In genomic region chr8:91708661-91709060, GRCm38 (mm10) we compare ENCODE assay signal across 23 mouse cellular contexts.
A peak's percentile ranks its signal among the peaks of the same experiment; 100 is the strongest.
DNase-seq lines count a peak whose midpoint lies in the region; ATAC-seq and TF ChIP-seq lines count a peak whose summit lies in the region.
"Had no signal": no experiment of that assay in that cellular context is flagged by ENCODE, and none has a peak within 500 bp of the region (broad histone marks: within the 10 kb centered on the region; RNA-seq: fewer than 3 reads in every experiment).

No protein-coding gene starts in this region.

- H3K4me2 ChIP-seq in forebrain, embryonic 13.5 days: no peak overlapping the region
- no peak overlapping the region for H3K4me2 ChIP-seq in forebrain, embryonic 12.5 days
- H3K4me2 ChIP-seq in hindbrain, embryonic 12.5 days (replicated peaks): no peak overlapping the region
- no peak overlapping the region for H3K4me2 ChIP-seq in hindbrain, embryonic 14.5 days (replicated peaks)
- H3K4me2 ChIP-seq in midbrain, embryonic 14.5 days (ENCODE audit: low read length): no peak overlapping the region
- no peak overlapping the region for H3K4me2 ChIP-seq in midbrain, postnatal 0 days (ENCODE audit: low read depth, low read length, poor library complexity, severe bottlenecking)
- H3K4me2 ChIP-seq: embryonic facial prominence, embryonic 15.5 days; heart, embryonic 13.5 days; hindbrain, embryonic 13.5 days had no signal

- 11% methylated on average over 7 of the region's 7 CpGs for WGBS in forebrain, embryonic 13.5 days
- 21% methylated on average over 7 of the region's 7 CpGs for WGBS in forebrain, embryonic 12.5 days
- 36% methylated on average over 7 of the region's 7 CpGs for WGBS in hindbrain, embryonic 12.5 days
- 21% methylated on average over 7 of the region's 7 CpGs for WGBS in hindbrain, embryonic 14.5 days
- 10% methylated on average over 7 of the region's 7 CpGs for WGBS in midbrain, embryonic 14.5 days
- WGBS in midbrain, postnatal 0 days: 29% methylated on average over 7 of the region's 7 CpGs

- DNase-seq in hindbrain, embryonic 14.5 days (ENCODE audit: low spot score): no peak
- peak; percentile 45 for DNase-seq in midbrain, embryonic 14.5 days
- no peak for DNase-seq in midbrain, postnatal 0 days (ENCODE audit: low spot score)
- peak; percentile 91 for DNase-seq in retina, postnatal 1 day
- DNase-seq in layer of hippocampus, postnatal 10 days (ENCODE audit: low spot score in 2 of 2): no peak
- DNase-seq: adrenal gland, postnatal 14 days; B cell, adult 2 months; cerebellum, adult 18-20 months; embryo, embryonic 11 days; gastrocnemius, adult 2 months; gastrocnemius, postnatal 25 days; heart, postnatal 36 days had no signal

- H3K36me3 ChIP-seq in forebrain, embryonic 13.5 days (ENCODE audit: poor library complexity, severe bottlenecking): no peaks in the 10 kb centered on the region
- H3K36me3 ChIP-seq in forebrain, embryonic 12.5 days (replicated peaks): no peaks in the 10 kb centered on the region
- no peaks in the 10 kb centered on the region for H3K36me3 ChIP-seq in hindbrain, embryonic 12.5 days
- H3K36me3 ChIP-seq in hindbrain, embryonic 14.5 days (replicated peaks; ENCODE audit: control insufficient read depth, insufficient read depth): no peaks in the 10 kb centered on the region
- no peaks in the 10 kb centered on the region for H3K36me3 ChIP-seq in midbrain, embryonic 14.5 days (ENCODE audit: control insufficient read depth, insufficient read depth, low read length)
- H3K36me3 ChIP-seq in midbrain, postnatal 0 days (ENCODE audit: insufficient read depth, low read length): no peaks in the 10 kb centered on the region
- H3K36me3 ChIP-seq: embryonic facial prominence, embryonic 15.5 days; G1E; heart, embryonic 13.5 days; hindbrain, embryonic 13.5 days had no signal

- no peak overlapping the region for H3K9ac ChIP-seq in forebrain, embryonic 13.5 days
- H3K9ac ChIP-seq in forebrain, embryonic 12.5 days: no peak overlapping the region
- H3K9ac ChIP-seq in hindbrain, embryonic 12.5 days: no peak overlapping the region
- no peak overlapping the region for H3K9ac ChIP-seq in hindbrain, embryonic 14.5 days
- no peak overlapping the region for H3K9ac ChIP-seq in midbrain, embryonic 14.5 days (replicated peaks; ENCODE audit: low read length)
- no peak overlapping the region for H3K9ac ChIP-seq in midbrain, postnatal 0 days (replicated peaks; ENCODE audit: low read length, poor library complexity, severe bottlenecking)
- H3K9ac ChIP-seq: embryonic facial prominence, embryonic 15.5 days; heart, embryonic 13.5 days; hindbrain, embryonic 13.5 days had no signal

- H3K4me3 ChIP-seq in forebrain, embryonic 13.5 days: no peak overlapping the region
- no peak overlapping the region for H3K4me3 ChIP-seq in forebrain, embryonic 12.5 days (replicated peaks)
- H3K4me3 ChIP-seq in hindbrain, embryonic 12.5 days: no peak overlapping the region
- H3K4me3 ChIP-seq in hindbrain, embryonic 14.5 days (replicated peaks; ENCODE audit: low read length): no peak overlapping the region
- no peak overlapping the region for H3K4me3 ChIP-seq in midbrain, embryonic 14.5 days (replicated peaks; ENCODE audit: low read depth, low read length)
- H3K4me3 ChIP-seq in midbrain, postnatal 0 days (ENCODE audit: low read depth, low read length): no peak overlapping the region
- H3K4me3 ChIP-seq: embryonic facial prominence, embryonic 15.5 days; erythroblast, embryonic 14.5 days; gastrocnemius, adult 2 months; heart, embryonic 13.5 days; hindbrain, embryonic 13.5 days had no signal

- ATAC-seq in forebrain, embryonic 13.5 days: peak; percentile 19; the same call in 1 of the 2 replicates
- ATAC-seq in forebrain, embryonic 12.5 days (ENCODE audit: low FRiP score): no peak
- ATAC-seq in hindbrain, embryonic 12.5 days (ENCODE audit: low FRiP score): 0 out of 2 replicates have a peak, but pooled peaks have one; percentile 29
- no peak for ATAC-seq in hindbrain, embryonic 14.5 days (ENCODE audit: low FRiP score)
- ATAC-seq in midbrain, embryonic 14.5 days (ENCODE audit: low FRiP score, low TSS enrichment): no peak
- no peak for ATAC-seq in midbrain, postnatal 0 days (ENCODE audit: low FRiP score)
- ATAC-seq: activated CD4-positive, CD25-positive, alpha-beta regulatory T cell, adult 4 months; CD4-positive, CD25-positive, alpha-beta regulatory T cell, adult 4 months; intestine, embryonic 16.5 days had no signal

- peaks cover 46% of the 10 kb centered on the region for H3K4me1 ChIP-seq in forebrain, embryonic 13.5 days
- H3K4me1 ChIP-seq in forebrain, embryonic 12.5 days: peaks cover 49% of the 10 kb centered on the region
- H3K4me1 ChIP-seq in hindbrain, embryonic 12.5 days: peaks cover 47% of the 10 kb centered on the region
- peaks cover 44% of the 10 kb centered on the region for H3K4me1 ChIP-seq in hindbrain, embryonic 14.5 days (replicated peaks; ENCODE audit: control insufficient read depth, insufficient read depth, low read length)
- H3K4me1 ChIP-seq in midbrain, embryonic 14.5 days (ENCODE audit: control insufficient read depth, insufficient read depth, low read length): peaks cover 46% of the 10 kb centered on the region
- H3K4me1 ChIP-seq in midbrain, postnatal 0 days (ENCODE audit: insufficient read depth, low read length): peaks cover 7% of the 10 kb centered on the region; the same call in 1 of the 2 replicates

- peaks cover 43% of the 10 kb centered on the region for H3K27me3 ChIP-seq in forebrain, embryonic 13.5 days
- H3K27me3 ChIP-seq in forebrain, embryonic 12.5 days: peaks cover 58% of the 10 kb centered on the region
- H3K27me3 ChIP-seq in hindbrain, embryonic 12.5 days: no peaks in the 10 kb centered on the region
- H3K27me3 ChIP-seq in hindbrain, embryonic 14.5 days (ENCODE audit: control insufficient read depth, insufficient read depth, low read length): no peaks in the 10 kb centered on the region
- no peaks in the 10 kb centered on the region; the same call in 1 of the 2 replicates for H3K27me3 ChIP-seq in midbrain, embryonic 14.5 days (ENCODE audit: control insufficient read depth, insufficient read depth, low read length)
- no peaks in the 10 kb centered on the region for H3K27me3 ChIP-seq in midbrain, postnatal 0 days (ENCODE audit: insufficient read depth, low read length)

- no peak overlapping the region for H3K27ac ChIP-seq in forebrain, embryonic 13.5 days
- no peak overlapping the region for H3K27ac ChIP-seq in forebrain, embryonic 12.5 days
- H3K27ac ChIP-seq in hindbrain, embryonic 12.5 days: no peak overlapping the region
- H3K27ac ChIP-seq in hindbrain, embryonic 14.5 days: no peak overlapping the region
- no peak overlapping the region; the same call in 1 of the 2 replicates for H3K27ac ChIP-seq in midbrain, embryonic 14.5 days (replicated peaks; ENCODE audit: low read depth, low read length)
- no peak overlapping the region for H3K27ac ChIP-seq in midbrain, postnatal 0 days (ENCODE audit: low read depth, low read length)
- H3K27ac ChIP-seq: embryonic facial prominence, embryonic 15.5 days; gastrocnemius, adult 2 months; heart, embryonic 13.5 days; hindbrain, embryonic 13.5 days had no signal

- no peaks in the 10 kb centered on the region for H3K9me3 ChIP-seq in forebrain, embryonic 13.5 days (replicated peaks)
- H3K9me3 ChIP-seq in forebrain, embryonic 12.5 days: no peaks in the 10 kb centered on the region
- H3K9me3 ChIP-seq in hindbrain, embryonic 12.5 days (replicated peaks): no peaks in the 10 kb centered on the region
- no peaks in the 10 kb centered on the region for H3K9me3 ChIP-seq in hindbrain, embryonic 14.5 days (ENCODE audit: control insufficient read depth, low read length)
- no peaks in the 10 kb centered on the region for H3K9me3 ChIP-seq in midbrain, embryonic 14.5 days (ENCODE audit: control insufficient read depth, low read length)
- H3K9me3 ChIP-seq in midbrain, postnatal 0 days (ENCODE audit: low read length): no peaks in the 10 kb centered on the region
- H3K9me3 ChIP-seq: embryonic facial prominence, embryonic 15.5 days; hindbrain, embryonic 13.5 days had no signal

- TF ChIP-seq CTCF in midbrain, postnatal 0 days (IDR thresholded peaks at IDR 0.05): no peak

Comparison
In these comparisons a context has a peak if more than half of its experiments do, and no peak if none do; other contexts are left out.
1. ATAC-seq: peak in forebrain, embryonic 13.5 days (single experiment) and hindbrain, embryonic 12.5 days (single experiment); none in forebrain, embryonic 12.5 days (single experiment), hindbrain, embryonic 14.5 days (single experiment), midbrain, embryonic 14.5 days (single experiment) and midbrain, postnatal 0 days (single experiment).
2. DNase-seq: peak in midbrain, embryonic 14.5 days (single experiment) and retina, postnatal 1 day (single experiment); none in hindbrain, embryonic 14.5 days (single experiment), midbrain, postnatal 0 days (single experiment) and layer of hippocampus, postnatal 10 days (0 of 2).